Mouse (Mus musculus): ENCODE data around the gene Hapln4.

DNA sequence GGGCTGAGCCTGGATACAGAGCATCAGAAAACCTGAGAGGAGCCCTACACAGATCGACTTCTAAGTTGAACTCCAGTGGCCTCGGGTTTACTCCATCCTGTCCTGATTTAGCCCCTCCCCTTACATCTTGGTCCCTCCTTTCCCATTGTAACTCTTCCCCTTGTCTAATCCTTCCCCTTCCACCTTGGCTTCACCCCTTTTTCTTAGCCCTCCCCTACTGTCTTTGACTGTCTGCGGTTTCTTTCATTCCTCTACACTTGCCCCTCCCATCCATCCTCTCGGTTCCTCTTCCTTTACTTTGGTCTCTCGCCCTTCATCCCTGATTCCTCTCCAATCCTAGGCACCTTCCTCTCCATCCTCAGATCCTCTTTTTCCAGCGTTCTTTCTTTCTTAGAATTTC lies 31.2 kb downstream of the Hapln4 start:
- TF ChIP-seq CTCF (IDR thresholded peaks at IDR 0.05; ENCODE audit: low read depth): no peak
- TF ChIP-seq EP300 (IDR thresholded peaks at IDR 0.05; ENCODE audit: low read depth): no peak

All from liver, postnatal 0 days (tissue).